Mouse (Mus musculus) heart, embryonic 10.5 days (tissue): ENCODE data around the gene Jdp2. TPM values are rescaled to one million over a fixed set of nuclear protein-coding genes. Genes with fewer than 3 reads are reported as not detected.
"Not testable (repeated sequence)": the region's sequence is repeated elsewhere in the genome, so short reads cannot be mapped to it uniquely, and the experiment has no call there.

Experiments
- DNase-seq: peaks from one replicate; pipeline ENCODE4 v3.0.0-alpha.2; 2017; ENCODE audit warnings: low spot score
- H3K27ac ChIP-seq: fragments of 300-500 bp; sonication (generic); 2 replicates; pipeline ENCODE4 v1.5.1; 2016; ENCODE audit warnings: mild to moderate bottlenecking
- H3K27me3 ChIP-seq: fragments of 300-500 bp; sonication (generic); 2 replicates; pipeline ENCODE4 v1.6.1; 2016; ENCODE audit warnings: mild to moderate bottlenecking; ENCODE audit not compliant: poor library complexity, insufficient read depth, severe bottlenecking
- H3K36me3 ChIP-seq: fragments of 300-500 bp; sonication (generic); 2 replicates; pipeline ENCODE4 v1.6.1; 2016; ENCODE audit warnings: mild to moderate bottlenecking, moderate library complexity
- H3K4me1 ChIP-seq: fragments of 300-500 bp; sonication (generic); 2 replicates; pipeline ENCODE4 v1.6.1; 2016; ENCODE audit warnings: mild to moderate bottlenecking
- H3K4me3 ChIP-seq: fragments of 300-500 bp; sonication (generic); 2 replicates; pipeline ENCODE4 v1.5.1; 2016; ENCODE audit warnings: mild to moderate bottlenecking, moderate library complexity
- H3K9me3 ChIP-seq: fragments of 300-500 bp; sonication (generic); 2 replicates; pipeline ENCODE4 v1.6.1; 2016; ENCODE audit warnings: mild to moderate bottlenecking, moderate library complexity
- WGBS: fragments of 180-500 bp; shearing (Covaris S2); methylation state at CpG from one replicate; pipeline ENCODE4 v1.1.7; 2016; 5-methylcytosine and 5-hydroxymethylcytosine counted together
- polyA plus RNA-seq: library from polyadenylated mRNA; unstranded; fragments of >200 nt; fragmentation: Nextera tagmentation; extraction: Ambion mirVana; gene quantifications from 2 replicates; pipeline ENCODE4 v1.2.1, GENCODE M21; 2016

Gene Jdp2
- polyA plus RNA-seq, 1 experiment from 2014 or later: 0.63 TPM

GRCm38 (mm10) chr12:85647346-85647745 is 48.5 kb downstream of the Jdp2 start:
- Histone ChIP-seq H3K27me3 (no peaks in the 10 kb centered on the region), H3K4me3 (no peak overlapping the region), H3K9me3 (no peaks in the 10 kb centered on the region), H3K4me1 (peaks cover 17% of the 10 kb centered on the region), H3K27ac (no peak overlapping the region), H3K36me3 (no peaks in the 10 kb centered on the region)
- DNase-seq: no peak
- WGBS: 35% methylated on average over 10 of the region's 10 CpGs

GRCm38 (mm10) chr12:85647955-85648354 is 49.1 kb downstream of the Jdp2 start:
- H3K9me3 ChIP-seq: no peaks in the 10 kb centered on the region
- 88% methylated on average over 1 of the region's 1 CpGs for WGBS

GRCm38 (mm10) chr12:85659319-85659718 is 60.5 kb downstream of the Jdp2 start:
- H3K4me3 ChIP-seq: no peak overlapping the region
- peak; percentile 82 for DNase-seq
- H3K4me1 ChIP-seq: peaks cover 7% of the 10 kb centered on the region; the same call in 1 of the 2 replicates
- no peaks in the 10 kb centered on the region for H3K36me3 ChIP-seq
- 27% methylated on average over 2 of the region's 2 CpGs for WGBS
- no peaks in the 10 kb centered on the region for H3K27me3 ChIP-seq
- no peak overlapping the region for H3K27ac ChIP-seq
- no peaks in the 10 kb centered on the region for H3K9me3 ChIP-seq

More at GRCm38 (mm10) chr12:85647955-85648354, 49.1 kb downstream of the Jdp2 start:
- H3K4me3 ChIP-seq: no peak overlapping the region
- H3K4me1 ChIP-seq: peaks cover 16% of the 10 kb centered on the region
- H3K27me3 ChIP-seq: no peaks in the 10 kb centered on the region
- DNase-seq: no peak
- H3K36me3 ChIP-seq: no peaks in the 10 kb centered on the region
- no peak overlapping the region for H3K27ac ChIP-seq

GRCm38 (mm10) chr12:85660855-85661254 is 62.0 kb downstream of the Jdp2 start:
- 85% methylated on average over 12 of the region's 12 CpGs for WGBS
- Histone ChIP-seq H3K36me3 (no peaks in the 10 kb centered on the region), H3K27me3 (peaks cover 3% of the 10 kb centered on the region; the same call in 1 of the 2 replicates), H3K4me3 (no peak overlapping the region), H3K9me3 (no peaks in the 10 kb centered on the region), H3K27ac (no peak overlapping the region), H3K4me1 (peaks cover 7% of the 10 kb centered on the region; the same call in 1 of the 2 replicates)
- no peak for DNase-seq

DNA sequence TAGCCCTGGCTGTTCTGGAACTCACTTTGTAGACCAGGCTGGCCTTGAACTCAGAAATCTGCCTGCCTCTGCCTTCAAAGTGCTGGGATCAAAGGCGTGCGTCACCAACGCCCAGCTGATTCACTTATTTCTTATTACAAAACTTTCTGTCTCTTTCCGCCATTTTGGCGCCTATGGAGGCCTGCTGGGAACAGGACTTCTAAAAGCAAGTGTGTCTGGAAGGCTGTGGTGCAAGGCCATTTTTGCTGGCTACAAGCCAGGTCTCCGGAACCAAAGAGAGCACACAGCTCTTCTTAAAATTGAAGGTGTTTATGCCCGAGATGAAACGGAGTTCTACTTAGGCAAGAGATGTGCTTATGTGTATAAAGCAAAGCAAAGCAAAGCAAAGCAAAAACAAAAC is 63.4 kb downstream of the Jdp2 start:
- H3K4me1 ChIP-seq, H3K27me3 ChIP-seq, H3K27ac ChIP-seq, DNase-seq, H3K9me3 ChIP-seq, H3K36me3 ChIP-seq, H3K4me3 ChIP-seq: not testable (repeated sequence)
- 81% methylated on average over 8 of the region's 8 CpGs for WGBS

GRCm38 (mm10) chr12:85662896-85663295 is 64.1 kb downstream of the Jdp2 start:
- no peak overlapping the region for H3K27ac ChIP-seq
- H3K4me3 ChIP-seq: no peak overlapping the region
- no peak for DNase-seq
- H3K27me3 ChIP-seq: peaks cover 3% of the 10 kb centered on the region; the same call in 1 of the 2 replicates
- WGBS: 13% methylated on average over 9 of the region's 9 CpGs
- no peaks in the 10 kb centered on the region for H3K36me3 ChIP-seq
- no peaks in the 10 kb centered on the region for H3K9me3 ChIP-seq
- peaks cover 7% of the 10 kb centered on the region; the same call in 1 of the 2 replicates for H3K4me1 ChIP-seq

DNA sequence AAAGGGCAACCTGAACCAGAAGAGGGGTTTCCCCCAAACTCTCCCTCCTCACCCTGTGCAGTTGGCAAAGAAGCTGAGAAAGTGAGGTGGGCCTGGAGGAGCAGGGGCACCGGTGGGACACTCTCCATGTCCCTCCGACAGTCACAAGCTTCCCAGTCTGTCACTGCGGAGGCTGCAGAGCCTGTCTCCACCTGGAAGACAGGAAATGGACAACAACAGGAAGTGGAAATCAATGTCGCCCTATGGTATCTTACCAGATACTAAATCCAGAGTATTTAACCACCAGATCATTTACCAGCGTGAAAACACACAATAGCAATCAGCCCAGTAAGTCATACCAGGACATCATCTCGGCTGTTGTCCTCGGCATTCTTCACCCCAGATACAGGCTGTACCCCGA is 67.3 kb downstream of the Jdp2 start:
- no peaks in the 10 kb centered on the region for H3K9me3 ChIP-seq
- 0 out of 2 replicates have a peak, but pooled peaks cover 4% of the 10 kb centered on the region for H3K4me1 ChIP-seq
- H3K36me3 ChIP-seq: no peaks in the 10 kb centered on the region
- whole genome bisulfite sequencing: 72% methylated on average over 8 of the region's 8 CpGs
- no peak overlapping the region for H3K4me3 ChIP-seq
- H3K27me3 ChIP-seq: peaks cover 3% of the 10 kb centered on the region; the same call in 1 of the 2 replicates
- H3K27ac ChIP-seq: no peak overlapping the region; the same call in 1 of the 2 replicates
- no peak for DNase-seq

DNA sequence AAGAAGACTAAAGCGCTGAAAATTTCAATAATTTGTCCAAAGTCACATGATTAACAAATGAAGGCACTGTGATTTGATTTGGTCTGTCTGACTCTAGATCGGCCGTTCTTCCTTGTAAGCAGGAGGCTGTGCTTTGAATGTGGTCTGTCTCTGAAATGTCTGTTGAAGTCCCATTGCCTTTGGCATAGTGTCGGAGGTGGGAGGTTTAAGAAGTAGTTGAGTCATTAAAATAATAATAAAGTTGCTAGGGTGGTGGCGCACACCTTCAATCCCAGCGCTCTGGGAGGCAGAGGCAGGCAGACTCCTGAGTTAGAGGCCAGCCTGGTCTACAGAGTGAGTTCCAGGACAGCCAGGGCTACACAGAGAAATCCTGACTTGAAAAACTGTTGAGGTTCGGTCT is 68.2 kb downstream of the Jdp2 start:
- DNase-seq: no peak
- Histone ChIP-seq H3K9me3 (no peaks in the 10 kb centered on the region), H3K27ac (no peak overlapping the region), H3K4me1 (0 out of 2 replicates have a peak, but pooled peaks cover 4% of the 10 kb centered on the region), H3K36me3 (no peaks in the 10 kb centered on the region), H3K27me3 (peaks cover 3% of the 10 kb centered on the region; the same call in 1 of the 2 replicates), H3K4me3 (no peak overlapping the region)
- WGBS: 87% methylated on average over 7 of the region's 7 CpGs

GRCm38 (mm10) chr12:85668696-85669095 is 69.9 kb downstream of the Jdp2 start:
- Histone ChIP-seq H3K4me3 (no peak overlapping the region), H3K27ac (no peak overlapping the region), H3K9me3 (no peaks in the 10 kb centered on the region), H3K36me3 (no peaks in the 10 kb centered on the region), H3K27me3 (peaks cover 3% of the 10 kb centered on the region; the same call in 1 of the 2 replicates), H3K4me1 (0 out of 2 replicates have a peak, but pooled peaks cover 4% of the 10 kb centered on the region)
- 60% methylated on average over 3 of the region's 3 CpGs for WGBS
- no peak for DNase-seq

GRCm38 (mm10) chr12:85670080-85670479 is 71.3 kb downstream of the Jdp2 start:
- no peak overlapping the region for H3K27ac ChIP-seq
- H3K9me3 ChIP-seq: no peaks in the 10 kb centered on the region
- WGBS: 65% methylated on average over 3 of the region's 3 CpGs
- H3K36me3 ChIP-seq: no peaks in the 10 kb centered on the region
- no peak for DNase-seq
- peaks cover 3% of the 10 kb centered on the region; the same call in 1 of the 2 replicates for H3K27me3 ChIP-seq
- H3K4me1 ChIP-seq: 0 out of 2 replicates have a peak, but pooled peaks cover 4% of the 10 kb centered on the region
- H3K4me3 ChIP-seq: no peak overlapping the region

- DNase-seq: no peak
- no peak overlapping the region for H3K27ac ChIP-seq
- no peaks in the 10 kb centered on the region for H3K36me3 ChIP-seq
- H3K4me3 ChIP-seq: no peak overlapping the region
- no peaks in the 10 kb centered on the region for H3K9me3 ChIP-seq
- 0 out of 2 replicates have a peak, but pooled peaks cover 3% of the 10 kb centered on the region for H3K4me1 ChIP-seq
- 85% methylated on average over 8 of the region's 8 CpGs for WGBS
- H3K27me3 ChIP-seq: no peaks in the 10 kb centered on the region
These were observed 75.1 kb downstream of the Jdp2 start for GRCm38 (mm10) chr12:85673914-85674313.

GRCm38 (mm10) chr12:85679117-85679516 is 80.3 kb downstream of the Jdp2 start:
- Histone ChIP-seq H3K36me3 (no peaks in the 10 kb centered on the region), H3K27me3 (no peaks in the 10 kb centered on the region), H3K4me1 (peaks cover 2% of the 10 kb centered on the region; the same call in 1 of the 2 replicates), H3K27ac (no peak overlapping the region), H3K4me3 (no peak overlapping the region), H3K9me3 (no peaks in the 10 kb centered on the region)
- WGBS: 76% methylated on average over 5 of the region's 5 CpGs
- no peak for DNase-seq

- no peak for DNase-seq
- WGBS: 47% methylated on average over 2 of the region's 2 CpGs
- H3K27me3 ChIP-seq: no peaks in the 10 kb centered on the region
- H3K36me3 ChIP-seq: no peaks in the 10 kb centered on the region
- H3K9me3 ChIP-seq: no peaks in the 10 kb centered on the region
- H3K4me1 ChIP-seq: peaks cover 9% of the 10 kb centered on the region
- no peak overlapping the region for H3K4me3 ChIP-seq
- no peak overlapping the region for H3K27ac ChIP-seq
These were observed 81.0 kb downstream of the Jdp2 start for GRCm38 (mm10) chr12:85679808-85680207.

GRCm38 (mm10) chr12:85682328-85682727 is 83.5 kb downstream of the Jdp2 start:
- no peaks in the 10 kb centered on the region for H3K9me3 ChIP-seq
- 37% methylated on average over 2 of the region's 2 CpGs for WGBS
- H3K27me3 ChIP-seq: no peaks in the 10 kb centered on the region
- no peak for DNase-seq
- H3K36me3 ChIP-seq: no peaks in the 10 kb centered on the region
- H3K27ac ChIP-seq: no peak overlapping the region
- no peak overlapping the region for H3K4me3 ChIP-seq
- peaks cover 31% of the 10 kb centered on the region for H3K4me1 ChIP-seq
